Mouse (Mus musculus): ENCODE results near the gene Stx1a.
"Not testable (repeated sequence)": the region's sequence is repeated elsewhere in the genome, so short reads cannot be mapped to it uniquely, and the experiment has no call there.

Gene Stx1a

DNA sequence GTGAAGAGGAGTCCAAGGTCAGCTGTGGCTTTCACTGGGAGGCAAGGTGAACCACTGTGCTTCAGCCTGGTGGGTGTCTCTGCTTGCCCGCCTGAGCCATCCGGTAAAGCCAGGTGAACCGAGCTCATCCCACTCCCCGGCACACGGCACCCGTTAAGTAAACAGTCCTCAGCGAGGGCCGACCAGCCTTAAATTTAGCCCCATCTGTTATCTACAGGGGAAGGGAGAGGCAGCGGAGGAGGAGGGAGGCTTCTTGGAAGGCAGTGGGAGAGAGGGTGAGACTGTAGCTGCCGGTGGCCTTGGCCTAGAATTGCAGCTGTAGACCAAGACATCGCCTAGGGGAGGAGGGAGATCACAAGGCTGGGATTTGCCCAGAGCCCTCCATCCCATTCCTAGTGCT, 17.5 kb downstream of the Stx1a start:
- DNase-seq (ENCODE audit: low spot score), result no peak

GRCm38 (mm10) chr5:135042105-135042788, 19.0 kb downstream of the Stx1a start:
- peak; percentile 55 for DNase-seq (ENCODE audit: low spot score)

- no peak for DNase-seq (ENCODE audit: low spot score)
Measured at GRCm38 (mm10) chr5:135044575-135044974, 21.3 kb downstream of the Stx1a start.

DNA sequence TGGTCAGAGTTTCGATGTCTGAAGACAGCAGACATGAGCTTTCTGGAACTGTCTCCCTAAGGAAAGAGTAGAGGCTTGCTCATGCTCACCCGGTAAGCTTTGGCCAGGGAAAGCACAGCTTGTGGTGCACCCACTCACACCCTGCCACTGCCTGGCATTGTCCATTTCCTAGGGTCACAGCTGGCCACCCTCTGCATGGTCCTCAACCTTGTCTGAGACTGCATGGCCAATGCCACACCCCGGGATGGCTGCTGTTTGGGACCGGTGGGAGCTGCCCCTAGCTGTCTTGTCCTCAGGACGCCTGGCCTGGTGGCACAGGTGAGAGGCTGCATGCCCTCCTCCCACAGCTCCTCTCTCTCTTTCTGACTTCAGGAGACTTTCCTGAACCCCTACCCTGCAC, 25.3 kb downstream of the Stx1a start:
- DNase-seq (ENCODE audit: low spot score), result no peak

DNA sequence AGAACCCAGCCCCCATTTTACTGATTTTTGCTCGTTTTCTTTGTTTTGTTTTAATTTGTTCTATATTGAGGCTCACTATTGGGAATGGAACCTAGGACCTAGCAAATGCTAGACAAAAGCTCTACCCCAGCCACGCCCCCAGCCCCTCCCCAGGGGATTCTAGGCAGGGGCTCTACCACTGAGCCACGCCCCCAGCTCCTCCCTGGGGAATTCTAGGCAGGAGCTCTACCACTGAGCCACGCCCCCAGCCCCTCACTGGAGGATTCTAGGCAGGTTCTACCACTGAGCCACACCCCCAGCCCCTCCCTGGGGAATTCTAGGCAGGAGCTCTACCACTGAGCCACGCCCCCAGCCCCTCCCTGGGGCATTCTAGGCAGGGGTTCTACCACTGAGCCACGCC, 26.0 kb downstream of the Stx1a start:
- DNase-seq (ENCODE audit: low spot score), result not testable (repeated sequence)

DNA sequence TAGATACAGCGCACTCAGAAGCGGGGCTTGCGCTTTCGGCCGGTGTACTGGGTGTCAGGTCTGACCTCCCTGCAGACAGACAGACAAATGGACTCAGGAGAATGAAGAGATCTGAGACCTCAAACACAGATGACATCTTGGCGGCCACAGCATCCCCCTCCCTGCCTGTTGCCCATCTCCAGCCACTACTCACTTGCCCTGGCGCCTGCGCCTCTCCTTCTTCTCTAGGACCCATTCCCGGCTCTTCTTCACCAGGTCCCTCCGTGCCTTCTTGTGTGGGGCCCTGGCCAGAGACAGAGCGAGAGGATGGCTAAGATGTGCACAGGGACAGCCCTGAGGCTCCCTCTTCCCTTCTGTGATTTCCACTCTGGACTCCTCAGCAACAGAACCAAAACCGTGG, 30.1 kb downstream of the Stx1a start:
- DNase-seq (ENCODE audit: low spot score), result no peak

DNA sequence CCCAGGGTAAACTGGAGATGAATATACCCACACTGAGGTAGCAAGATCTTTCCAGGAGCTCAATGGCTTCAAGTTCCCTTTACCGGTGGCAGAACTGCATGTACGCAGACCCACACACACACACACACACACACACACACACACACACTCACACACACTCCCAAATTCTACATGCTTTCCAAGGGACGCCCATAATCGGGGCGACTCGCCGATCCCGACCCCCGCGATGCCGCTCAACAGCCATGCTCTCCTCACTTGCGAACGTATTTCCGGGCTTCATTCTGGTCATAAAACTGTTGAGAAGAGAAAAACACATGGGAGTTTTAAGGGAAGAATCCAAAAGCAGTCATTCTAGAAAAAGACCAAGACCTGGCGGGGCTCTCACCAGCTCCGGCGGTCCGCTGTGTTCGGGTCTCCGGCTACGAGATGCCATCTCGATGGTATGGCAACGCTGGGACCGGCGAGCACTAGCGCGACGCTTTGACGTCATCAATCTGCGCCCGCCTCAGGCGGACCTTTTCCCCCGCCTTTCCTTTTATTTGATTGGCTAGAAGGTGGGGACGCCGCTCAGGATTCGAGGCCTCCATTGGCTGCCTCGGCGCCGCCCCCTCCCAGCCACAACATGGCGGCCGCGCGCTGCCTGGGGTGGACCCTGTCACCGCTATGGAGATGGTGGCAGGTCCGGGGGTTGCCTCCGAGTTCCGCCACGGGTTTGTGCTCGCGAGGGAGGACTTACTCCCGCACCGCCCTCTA, 40.5 kb downstream of the Stx1a start, which contains the start of gene Dnajc30:
Dnajc30 (plus strand) TSS at position 574 of the 753 bp plus-strand sequence.
- DNase-seq (ENCODE audit: low spot score), result peak; percentile 100

DNA sequence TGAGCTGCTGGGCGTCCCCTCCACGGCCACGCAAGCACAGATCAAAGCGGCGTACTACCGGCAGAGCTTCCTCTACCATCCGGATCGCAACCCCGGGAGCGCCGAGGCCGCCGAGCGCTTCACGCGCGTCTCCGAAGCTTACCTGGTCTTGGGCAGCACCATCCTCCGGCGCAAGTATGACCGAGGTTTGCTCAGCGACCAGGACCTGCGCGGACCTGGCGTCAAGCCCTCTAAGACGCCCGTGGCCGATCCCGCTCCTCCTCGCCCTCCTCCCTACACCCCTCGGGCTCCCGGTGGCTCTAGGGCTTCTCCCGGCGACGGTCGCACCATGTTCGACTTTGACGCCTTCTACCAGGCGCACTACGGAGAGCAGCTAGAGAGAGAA, 41.1 kb downstream of the Stx1a start:
- DNase-seq (ENCODE audit: low spot score), result no peak

- not testable (repeated sequence) for DNase-seq (ENCODE audit: low spot score)
Measured at GRCm38 (mm10) chr5:135064909-135065446, 41.7 kb downstream of the Stx1a start, which contains the start of gene Bud23. TSS of gene Bud23 (minus strand) at chr5:135064959.

- no peak for DNase-seq (ENCODE audit: low spot score)
Measured at GRCm38 (mm10) chr5:135066008-135066407, 42.7 kb downstream of the Stx1a start.

GRCm38 (mm10) chr5:135070448-135070847, 47.2 kb downstream of the Stx1a start:
- DNase-seq (ENCODE audit: low spot score), result no peak

DNA sequence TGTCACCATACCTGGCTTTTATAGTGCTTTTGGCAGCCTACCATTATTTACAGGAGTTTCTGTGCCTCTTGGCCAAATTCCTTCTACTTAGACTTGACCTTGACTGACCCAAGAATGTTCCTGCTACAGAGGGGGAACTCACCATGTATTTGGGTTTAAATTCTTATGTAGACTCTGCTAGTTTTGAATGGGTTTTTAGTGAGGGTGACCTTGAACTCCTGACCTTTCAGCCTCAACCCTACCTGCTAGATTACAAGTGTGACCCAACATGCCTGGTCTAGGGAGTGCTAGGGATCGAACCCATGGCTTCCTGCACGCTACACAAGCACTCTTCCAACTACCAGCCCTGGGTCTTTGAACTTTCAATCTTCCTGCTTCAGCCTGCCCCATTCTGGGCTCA, 48.8 kb downstream of the Stx1a start:
- no peak for DNase-seq (ENCODE audit: low spot score)

DNA sequence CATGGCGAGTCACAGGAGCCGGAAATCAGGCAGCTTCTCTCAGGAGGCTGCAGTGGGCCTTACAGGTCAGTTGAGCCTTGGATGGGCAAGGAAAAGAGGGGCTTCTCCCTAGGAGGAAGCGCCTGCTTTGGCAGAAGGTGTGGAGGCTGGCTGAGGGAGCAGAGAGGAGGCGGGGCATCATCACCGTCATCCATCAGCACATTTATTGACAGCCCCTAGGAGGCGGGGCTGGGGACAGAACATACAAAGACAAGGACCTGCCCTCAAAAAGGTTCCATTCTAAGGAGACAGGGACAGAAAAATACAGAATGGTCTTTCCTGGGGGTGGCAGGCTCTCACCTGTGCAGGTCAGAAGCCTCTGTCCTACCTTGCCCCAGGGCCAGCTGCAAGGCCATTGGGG, 49.4 kb downstream of the Stx1a start:
- DNase-seq (ENCODE audit: low spot score), result no peak

DNA sequence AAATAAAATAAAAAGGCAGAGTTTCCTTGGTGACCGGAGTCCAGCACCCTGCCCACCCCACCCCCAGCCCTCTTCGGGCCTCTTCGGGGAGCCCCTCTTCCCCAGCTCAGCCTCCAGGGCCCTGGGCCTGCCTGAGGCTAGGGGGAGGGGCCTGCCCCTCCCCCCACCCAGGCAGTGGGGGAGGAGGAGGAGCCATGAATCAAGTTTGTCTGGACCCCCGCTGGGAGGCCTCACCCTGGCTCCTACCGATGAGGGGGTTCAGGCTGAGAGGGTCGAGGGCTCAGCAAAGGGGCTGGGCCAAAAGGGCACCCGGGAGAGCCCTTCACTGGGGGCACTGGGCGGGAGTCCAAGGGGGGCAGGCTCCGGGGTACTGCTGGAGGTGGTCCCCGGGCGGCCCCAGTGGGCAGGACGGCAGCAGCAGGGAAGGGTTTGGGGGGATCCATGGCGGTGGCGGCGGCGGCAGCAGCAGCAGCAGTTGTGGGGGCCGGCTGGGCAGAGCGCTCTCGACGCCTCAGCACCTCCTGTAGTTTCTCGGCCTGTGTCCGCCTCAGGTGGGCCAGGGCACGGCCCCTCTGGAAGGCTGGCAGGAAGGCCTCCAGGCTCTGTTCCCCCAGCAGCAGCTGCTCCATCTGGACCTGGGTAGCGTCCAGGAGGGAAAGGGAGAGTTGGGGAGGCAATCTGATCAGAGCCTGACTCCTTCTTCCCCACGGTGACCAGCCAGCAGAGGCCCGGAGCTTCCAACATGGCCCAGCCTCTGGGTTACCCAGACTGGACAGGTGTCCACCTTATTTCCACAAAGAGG, 50.3 kb downstream of the Stx1a start:
- no peak for DNase-seq (ENCODE audit: low spot score)

- no peak for DNase-seq (ENCODE audit: low spot score)
Measured at GRCm38 (mm10) chr5:135075655-135076054, 52.4 kb downstream of the Stx1a start.

- no peak for DNase-seq (ENCODE audit: low spot score)
Measured at GRCm38 (mm10) chr5:135076368-135076767, 53.1 kb downstream of the Stx1a start.

DNA sequence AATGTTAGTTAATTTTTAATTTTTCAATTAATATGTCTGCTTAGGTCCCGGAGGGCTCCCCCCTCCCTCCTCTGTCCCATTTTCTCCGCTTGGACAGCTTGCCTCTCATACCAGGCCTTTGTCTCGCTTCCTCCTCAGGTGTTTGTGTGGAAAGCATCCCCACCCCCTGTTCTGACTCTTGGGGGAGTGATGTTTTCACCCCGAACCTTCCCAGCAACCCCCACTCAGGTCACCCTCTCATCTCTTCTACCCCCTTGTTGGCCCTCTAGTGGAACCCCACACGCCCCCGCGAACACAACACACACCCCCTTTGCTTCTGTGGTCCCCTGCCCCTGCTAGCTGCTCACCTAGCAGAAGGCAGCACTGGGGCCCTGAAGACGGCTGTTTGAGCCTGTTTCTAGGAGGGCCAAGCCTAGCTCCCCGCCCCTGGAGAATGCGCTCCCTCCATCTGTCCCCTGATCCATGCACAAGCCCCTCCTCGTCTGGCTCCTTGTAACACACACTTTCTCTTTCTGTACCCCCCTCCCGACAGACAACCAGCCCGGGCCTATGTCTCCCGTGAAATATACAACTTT, 53.7 kb downstream of the Stx1a start:
- DNase-seq (ENCODE audit: low spot score), result peak; percentile 60

- peak; percentile 77 for DNase-seq (ENCODE audit: low spot score)
Measured at GRCm38 (mm10) chr5:135077564-135078481, 54.5 kb downstream of the Stx1a start, which contains the start of gene Vps37d. TSS of gene Vps37d (minus strand) at chr5:135078266.

GRCm38 (mm10) chr5:135078482-135078810, 55.2 kb downstream of the Stx1a start:
- DNase-seq (ENCODE audit: low spot score), result no peak

DNA sequence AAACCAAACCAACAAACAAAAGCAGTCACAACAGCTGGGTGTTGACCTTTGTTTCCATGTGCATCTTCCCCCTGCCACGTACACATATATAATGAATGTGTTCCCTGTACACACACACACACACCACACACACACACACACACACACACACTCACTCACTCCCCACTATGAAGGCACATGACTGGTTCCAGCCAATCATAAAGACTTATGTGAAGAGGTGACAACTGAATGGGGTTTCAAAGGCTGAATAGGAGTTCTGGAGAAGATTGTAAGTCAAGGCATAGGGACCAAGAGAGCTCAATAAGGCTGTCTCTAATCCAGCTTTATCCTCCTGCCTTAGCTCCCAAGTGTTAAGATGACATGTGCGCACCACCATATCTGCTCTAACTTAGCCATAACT, 56.3 kb downstream of the Stx1a start:
- no peak for DNase-seq (ENCODE audit: low spot score)

DNA sequence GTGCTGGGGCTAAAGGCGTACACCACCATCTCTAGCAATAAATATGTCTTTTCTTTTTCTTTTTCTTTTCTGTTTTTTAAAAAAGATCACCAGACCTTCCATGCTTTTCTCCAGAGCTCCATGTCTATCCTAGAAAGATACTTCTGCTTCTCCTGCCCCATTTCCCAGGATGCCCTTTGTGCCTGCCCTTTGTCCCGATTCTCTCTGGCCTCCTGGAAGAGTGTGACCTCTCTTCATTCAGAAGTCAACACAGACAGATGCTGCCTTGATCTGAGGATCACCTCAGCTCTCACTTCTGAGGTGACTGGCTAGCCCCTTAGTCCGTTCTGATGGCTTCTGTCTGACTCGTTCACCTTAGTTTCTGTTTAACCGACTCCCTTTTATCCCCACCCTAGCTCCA, 57.3 kb downstream of the Stx1a start:
- DNase-seq (ENCODE audit: low spot score), result no peak
